In the genomic region with DNA sequence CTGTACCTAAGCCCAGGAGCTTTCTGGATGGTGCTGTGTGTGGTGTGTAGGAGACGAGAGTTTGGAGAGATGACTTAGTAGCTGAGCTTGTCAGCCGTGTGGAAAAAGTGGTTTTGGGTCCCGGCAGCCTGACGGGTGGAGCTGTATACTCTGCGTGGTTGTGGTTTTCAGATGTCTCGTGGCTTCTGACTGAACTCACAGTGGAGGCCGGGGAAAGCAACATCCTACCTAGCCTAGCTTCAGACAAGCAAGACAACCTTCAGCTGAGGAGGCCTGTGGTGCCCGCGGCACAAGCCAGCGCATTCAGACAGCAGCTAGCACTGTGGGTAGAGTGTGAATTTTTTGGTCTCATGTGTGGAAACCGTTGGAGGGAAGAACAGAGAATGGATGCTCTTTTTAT, we compare ENCODE assay signal across 30 mouse cellular contexts. TPM values are rescaled to one million over a fixed set of nuclear protein-coding genes. Genes with fewer than 3 reads are reported as not detected.
DNase-seq lines count a peak whose midpoint lies in the region; ATAC-seq and TF ChIP-seq lines count a peak whose summit lies in the region.
"Had no signal": no experiment of that assay in that cellular context is flagged by ENCODE, and none has a peak within 500 bp of the region (broad histone marks: within the 10 kb centered on the region; RNA-seq: fewer than 3 reads in every experiment).

No protein-coding gene starts in this region.

- H3K4me1 ChIP-seq in embryonic facial prominence, embryonic 10.5 days = no peaks in the 10 kb centered on the region
- no peaks in the 10 kb centered on the region for H3K4me1 ChIP-seq in embryonic facial prominence, embryonic 15.5 days
- H3K4me1 ChIP-seq in limb, embryonic 14.5 days (ENCODE audit: control insufficient read depth, insufficient read depth, low read length) = no peaks in the 10 kb centered on the region
- H3K4me1 ChIP-seq: forebrain, embryonic 13.5 days; hindbrain, embryonic 10.5 days; kidney, embryonic 15.5 days; liver, embryonic 13.5 days; neural tube, embryonic 12.5 days had no signal

- no peaks in the 10 kb centered on the region for H3K9me3 ChIP-seq in embryonic facial prominence, embryonic 10.5 days
- no peaks in the 10 kb centered on the region for H3K9me3 ChIP-seq in embryonic facial prominence, embryonic 15.5 days (replicated peaks)
- no peaks in the 10 kb centered on the region for H3K9me3 ChIP-seq in limb, embryonic 14.5 days (ENCODE audit: control insufficient read depth, low read length)
- H3K9me3 ChIP-seq: forebrain, embryonic 13.5 days; hindbrain, embryonic 10.5 days; kidney, embryonic 15.5 days; liver, embryonic 13.5 days; neural tube, embryonic 12.5 days had no signal

- no peaks in the 10 kb centered on the region for H3K27me3 ChIP-seq in embryonic facial prominence, embryonic 10.5 days (replicated peaks; ENCODE audit: low read depth, poor library complexity, severe bottlenecking)
- H3K27me3 ChIP-seq in embryonic facial prominence, embryonic 15.5 days = no peaks in the 10 kb centered on the region
- H3K27me3 ChIP-seq in limb, embryonic 14.5 days (ENCODE audit: control insufficient read depth, insufficient read depth, low read length) = no peaks in the 10 kb centered on the region
- H3K27me3 ChIP-seq: forebrain, embryonic 13.5 days; kidney, embryonic 15.5 days; liver, embryonic 13.5 days; neural tube, embryonic 12.5 days; Patski had no signal

- no peak overlapping the region for H3K4me2 ChIP-seq in embryonic facial prominence, embryonic 15.5 days (replicated peaks)
- H3K4me2 ChIP-seq in limb, embryonic 14.5 days (replicated peaks; ENCODE audit: low read depth, low read length, severe bottlenecking) = no peak overlapping the region
- H3K4me2 ChIP-seq: forebrain, embryonic 13.5 days; kidney, embryonic 15.5 days; liver, embryonic 13.5 days; neural tube, embryonic 12.5 days had no signal

- peak; percentile 19 to 23 for DNase-seq in left cerebral cortex, postnatal 36 days (ENCODE audit: low spot score in 2 of 2)
- DNase-seq in left cerebral cortex, postnatal 4 days = no peak
- DNase-seq in embryonic facial prominence, embryonic 10.5 days (ENCODE audit: low spot score) = peak; percentile 4
- DNase-seq in limb, embryonic 14.5 days (ENCODE audit: low spot score) = no peak
- DNase-seq in neural tube, embryonic 10.5 days (ENCODE audit: extremely low spot score, low spot score) = no peak
- no peak for DNase-seq in layer of hippocampus, postnatal 36 days
- DNase-seq in adrenal gland, postnatal 10 days = no peak
- DNase-seq: adrenal gland, postnatal 14 days; cerebellum, adult 18-20 months; cerebellum, postnatal 10 days; gastrocnemius, postnatal 36 days; heart, postnatal 14 days; kidney, adult 18-20 months; kidney, postnatal 36 days; liver, embryonic 13.5 days; lung, adult 18-20 months; lung, postnatal 4 days; midbrain, embryonic 14.5 days; thymus, postnatal 14 days had no signal

- H3K36me3 ChIP-seq in embryonic facial prominence, embryonic 10.5 days (replicated peaks) = peaks cover 98% of the 10 kb centered on the region
- H3K36me3 ChIP-seq in embryonic facial prominence, embryonic 15.5 days = peaks cover 88% of the 10 kb centered on the region
- H3K36me3 ChIP-seq in limb, embryonic 14.5 days (ENCODE audit: control insufficient read depth, insufficient read depth, low read length) = peaks cover 97% of the 10 kb centered on the region

- intact Hi-C loops in left cerebral cortex, postnatal 36 days (cut with DNase I) = no loop called here
- intact Hi-C loops in left cerebral cortex, postnatal 4 days (cut with DNase I) = no loop called here

- no peak overlapping the region for H3K27ac ChIP-seq in embryonic facial prominence, embryonic 10.5 days (replicated peaks)
- H3K27ac ChIP-seq in embryonic facial prominence, embryonic 15.5 days (replicated peaks) = peak overlapping the region; percentile 55
- 0 out of 2 replicates have a peak overlapping the region, but pooled peaks have one; percentile 0 for H3K27ac ChIP-seq in limb, embryonic 14.5 days (replicated peaks; ENCODE audit: low read depth, low read length)
- H3K27ac ChIP-seq: forebrain, embryonic 13.5 days; hindbrain, embryonic 10.5 days; kidney, embryonic 15.5 days; layer of hippocampus, adult 2 months; liver, embryonic 13.5 days; neural tube, embryonic 12.5 days had no signal

- H3K4me3 ChIP-seq in embryonic facial prominence, embryonic 10.5 days = no peak overlapping the region
- no peak overlapping the region for H3K4me3 ChIP-seq in embryonic facial prominence, embryonic 15.5 days (replicated peaks)
- no peak overlapping the region for H3K4me3 ChIP-seq in limb, embryonic 14.5 days (replicated peaks; ENCODE audit: low read length)
- H3K4me3 ChIP-seq: erythroblast, embryonic 14.5 days; forebrain, embryonic 13.5 days; hindbrain, embryonic 10.5 days; kidney, embryonic 15.5 days; layer of hippocampus, adult 2 months; liver, embryonic 13.5 days; neural tube, embryonic 12.5 days had no signal

- 92% methylated on average over 11 of the region's 11 CpGs for WGBS in embryonic facial prominence, embryonic 10.5 days
- WGBS in embryonic facial prominence, embryonic 15.5 days = 52% methylated on average over 11 of the region's 11 CpGs
- WGBS in limb, embryonic 14.5 days = 87% methylated on average over 11 of the region's 11 CpGs

- H3K9ac ChIP-seq in embryonic facial prominence, embryonic 15.5 days = no peak overlapping the region
- no peak overlapping the region for H3K9ac ChIP-seq in limb, embryonic 14.5 days (ENCODE audit: low read depth, low read length, severe bottlenecking)
- H3K9ac ChIP-seq: forebrain, embryonic 13.5 days; kidney, embryonic 15.5 days; liver, embryonic 13.5 days; neural tube, embryonic 12.5 days had no signal

- ATAC-seq in embryonic facial prominence, embryonic 15.5 days (ENCODE audit: insufficient number of reproducible peaks, low FRiP score, low TSS enrichment, low read depth) = peak; percentile 36; the same call in 1 of the 2 replicates
- 0 out of 2 replicates have a peak, but pooled peaks have one; percentile 6 for ATAC-seq in limb, embryonic 14.5 days (ENCODE audit: low FRiP score, low read depth)
- ATAC-seq: forebrain, embryonic 13.5 days; hindbrain, embryonic 16.5 days; lung, postnatal 0 days; Patski had no signal

- TF ChIP-seq POLR2A in limb, embryonic 14.5 days (IDR thresholded peaks at IDR 0.05; ENCODE audit: borderline replicate concordance, extremely low read depth, insufficient read depth, insufficient read length) = no peak

RNA-seq across cellular contexts. Expression of gene Lrig3, which starts 47.7 kb away (rescaled TPM):
- 1 to 10 TPM; 3.4 TPM for total RNA-seq in left cerebral cortex, postnatal 36 days (2021)
- total RNA-seq in left cerebral cortex, postnatal 4 days (2021) = 1 to 10 TPM; 4.4 to 4.6 TPM
- 22.4 and 28.2 TPM in 2 replicates for polyA plus RNA-seq in embryonic facial prominence, embryonic 10.5 days (2016; fragmentation: Nextera tagmentation; extraction: Ambion mirVana)
- polyA plus RNA-seq in embryonic facial prominence, embryonic 15.5 days (2015; fragmentation: Nextera tagmentation; extraction: Ambion mirVana) = 30.5 and 32.5 TPM in 2 replicates
- 84.9 and 106 TPM in 2 replicates for polyA plus RNA-seq in limb, embryonic 14.5 days (2012; rRNA removed)
- polyA plus RNA-seq in limb, embryonic 14.5 days (2014; fragmentation: Nextera tagmentation; extraction: Ambion mirVana) = 47.0 and 61.6 TPM in 2 replicates
- total RNA-seq in layer of hippocampus, postnatal 36 days (2021) = 1 to 10 TPM; 4.0 to 5.0 TPM
- total RNA-seq in adrenal gland, postnatal 10 days (2021) = 1 to 10 TPM; 6.6 to 8.1 TPM
- total RNA-seq: MEL had no signal
- polyA plus RNA-seq: erythroblast, embryonic 14.5 days had no signal

Comparison
In these comparisons a context has a peak if more than half of its experiments do, and no peak if none do; other contexts are left out.
1. DNase-seq: peak in left cerebral cortex, postnatal 36 days (2 of 2) and embryonic facial prominence, embryonic 10.5 days (single experiment); none in left cerebral cortex, postnatal 4 days (single experiment), limb, embryonic 14.5 days (single experiment), neural tube, embryonic 10.5 days (single experiment), layer of hippocampus, postnatal 36 days (0 of 2) and adrenal gland, postnatal 10 days (single experiment).